In the genomic region with DNA sequence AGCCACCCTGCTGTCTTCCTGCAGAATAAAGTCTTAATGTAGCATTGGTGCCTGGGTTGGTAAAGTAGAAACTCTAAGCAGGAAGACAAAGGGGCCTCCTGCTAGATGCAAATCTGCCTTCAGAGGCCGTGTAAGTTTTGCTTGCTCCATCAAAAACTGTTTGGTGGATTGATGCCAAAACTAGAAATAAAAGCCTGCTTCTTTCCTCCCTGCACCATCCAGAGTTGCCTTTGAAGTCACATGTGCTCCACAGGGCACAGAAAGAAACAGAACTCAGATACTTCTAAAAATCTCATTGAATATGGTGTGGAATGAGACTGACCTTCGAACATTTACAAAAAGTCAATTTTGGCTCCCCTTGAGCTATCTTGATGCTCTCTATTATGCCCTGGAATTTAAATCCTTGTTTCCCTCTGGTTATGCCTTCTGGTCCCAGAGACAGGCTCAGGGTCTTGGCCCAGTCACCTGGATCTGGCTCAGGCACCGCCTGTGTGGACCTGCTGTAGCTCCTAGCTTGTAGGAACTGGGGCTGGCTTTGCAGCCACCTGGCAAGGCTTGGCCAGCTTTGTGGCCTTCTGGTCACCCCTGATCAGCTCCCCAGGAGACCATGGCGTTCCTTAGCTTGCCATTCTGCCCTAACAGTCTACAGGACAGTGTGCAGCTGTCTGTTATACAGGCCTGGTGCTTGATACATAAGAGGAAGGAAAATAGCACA, we compare ENCODE assay signal across 13 mouse cellular contexts. TPM values are rescaled to one million over a fixed set of nuclear protein-coding genes. Genes with fewer than 3 reads are reported as not detected.
DNase-seq lines count a peak whose midpoint lies in the region; ATAC-seq and TF ChIP-seq lines count a peak whose summit lies in the region.
"Had no signal": no experiment of that assay in that cellular context is flagged by ENCODE, and none has a peak within 500 bp of the region (broad histone marks: within the 10 kb centered on the region; RNA-seq: fewer than 3 reads in every experiment).

No protein-coding gene starts in this region.

- H3K9ac ChIP-seq in hindbrain, embryonic 13.5 days: no peak overlapping the region
- H3K9ac ChIP-seq in hindbrain, embryonic 12.5 days: no peak overlapping the region
- no peak overlapping the region for H3K9ac ChIP-seq in neural tube, embryonic 13.5 days
- no peak overlapping the region for H3K9ac ChIP-seq in neural tube, embryonic 15.5 days (replicated peaks)
- H3K9ac ChIP-seq in embryonic facial prominence, embryonic 14.5 days (ENCODE audit: low read depth, low read length): no peak overlapping the region
- no peak overlapping the region for H3K9ac ChIP-seq in liver, postnatal 0 days (replicated peaks)
- H3K9ac ChIP-seq: intestine, embryonic 15.5 days had no signal

- WGBS in hindbrain, embryonic 13.5 days: 71% methylated on average over 4 of the region's 4 CpGs
- 60% methylated on average over 4 of the region's 4 CpGs for WGBS in hindbrain, embryonic 12.5 days
- WGBS in neural tube, embryonic 13.5 days: 61% methylated on average over 4 of the region's 4 CpGs
- WGBS in neural tube, embryonic 15.5 days: 75% methylated on average over 4 of the region's 4 CpGs
- 55% methylated on average over 4 of the region's 4 CpGs for WGBS in embryonic facial prominence, embryonic 14.5 days
- WGBS in liver, postnatal 0 days (ENCODE audit: insufficient replicate concordance): 66% methylated on average over 4 of the region's 4 CpGs

- no peak overlapping the region for H3K4me3 ChIP-seq in hindbrain, embryonic 13.5 days
- H3K4me3 ChIP-seq in hindbrain, embryonic 12.5 days: no peak overlapping the region
- H3K4me3 ChIP-seq in neural tube, embryonic 13.5 days: no peak overlapping the region
- H3K4me3 ChIP-seq in neural tube, embryonic 15.5 days (replicated peaks): no peak overlapping the region
- no peak overlapping the region for H3K4me3 ChIP-seq in embryonic facial prominence, embryonic 14.5 days (ENCODE audit: low read depth, low read length)
- no peak overlapping the region for H3K4me3 ChIP-seq in liver, postnatal 0 days (ENCODE audit: low read depth, low read length)
- H3K4me3 ChIP-seq: intestine, embryonic 15.5 days had no signal

- peak; percentile 66 for DNase-seq in embryonic facial prominence, embryonic 14.5 days (ENCODE audit: low spot score)
- DNase-seq in liver, postnatal 0 days: no peak
- no peak for DNase-seq in adrenal gland, postnatal 36 days
- DNase-seq: embryo, embryonic 11 days; right cerebral cortex, adult 18-20 months; thymus, postnatal 36 days had no signal

- H3K4me1 ChIP-seq in hindbrain, embryonic 13.5 days (replicated peaks): 0 out of 2 replicates have a peak, but pooled peaks cover 3% of the 10 kb centered on the region
- H3K4me1 ChIP-seq in hindbrain, embryonic 12.5 days: no peaks in the 10 kb centered on the region
- H3K4me1 ChIP-seq in neural tube, embryonic 13.5 days (replicated peaks): peaks cover 9% of the 10 kb centered on the region
- peaks cover 8% of the 10 kb centered on the region for H3K4me1 ChIP-seq in neural tube, embryonic 15.5 days
- peaks cover 5% of the 10 kb centered on the region; the same call in 1 of the 2 replicates for H3K4me1 ChIP-seq in embryonic facial prominence, embryonic 14.5 days (ENCODE audit: control insufficient read depth, insufficient read depth, low read length)
- no peaks in the 10 kb centered on the region for H3K4me1 ChIP-seq in liver, postnatal 0 days (ENCODE audit: insufficient read depth)
- H3K4me1 ChIP-seq: intestine, embryonic 15.5 days had no signal

- H3K36me3 ChIP-seq in hindbrain, embryonic 13.5 days: no peaks in the 10 kb centered on the region
- no peaks in the 10 kb centered on the region for H3K36me3 ChIP-seq in hindbrain, embryonic 12.5 days
- no peaks in the 10 kb centered on the region for H3K36me3 ChIP-seq in neural tube, embryonic 13.5 days
- H3K36me3 ChIP-seq in neural tube, embryonic 15.5 days: no peaks in the 10 kb centered on the region
- no peaks in the 10 kb centered on the region for H3K36me3 ChIP-seq in embryonic facial prominence, embryonic 14.5 days (ENCODE audit: control insufficient read depth, insufficient read depth, low read length)
- H3K36me3 ChIP-seq in liver, postnatal 0 days (replicated peaks; ENCODE audit: insufficient read depth, low read length): no peaks in the 10 kb centered on the region
- H3K36me3 ChIP-seq: intestine, embryonic 15.5 days had no signal

- no peak overlapping the region for H3K4me2 ChIP-seq in hindbrain, embryonic 13.5 days
- no peak overlapping the region for H3K4me2 ChIP-seq in hindbrain, embryonic 12.5 days (replicated peaks)
- no peak overlapping the region for H3K4me2 ChIP-seq in neural tube, embryonic 13.5 days
- H3K4me2 ChIP-seq in neural tube, embryonic 15.5 days: no peak overlapping the region
- no peak overlapping the region for H3K4me2 ChIP-seq in embryonic facial prominence, embryonic 14.5 days (ENCODE audit: low read depth, low read length)
- H3K4me2 ChIP-seq in liver, postnatal 0 days (ENCODE audit: low read depth, low read length): no peak overlapping the region
- H3K4me2 ChIP-seq: intestine, embryonic 15.5 days had no signal

- no peaks in the 10 kb centered on the region for H3K27me3 ChIP-seq in hindbrain, embryonic 13.5 days
- no peaks in the 10 kb centered on the region for H3K27me3 ChIP-seq in hindbrain, embryonic 12.5 days
- H3K27me3 ChIP-seq in neural tube, embryonic 13.5 days: no peaks in the 10 kb centered on the region
- H3K27me3 ChIP-seq in neural tube, embryonic 15.5 days (replicated peaks): no peaks in the 10 kb centered on the region
- H3K27me3 ChIP-seq in embryonic facial prominence, embryonic 14.5 days (replicated peaks; ENCODE audit: control insufficient read depth, insufficient read depth, low read length): no peaks in the 10 kb centered on the region
- H3K27me3 ChIP-seq in liver, postnatal 0 days (ENCODE audit: insufficient read depth, low read length): no peaks in the 10 kb centered on the region
- H3K27me3 ChIP-seq: intestine, embryonic 15.5 days; Patski had no signal

- H3K9me3 ChIP-seq in hindbrain, embryonic 13.5 days: no peaks in the 10 kb centered on the region
- H3K9me3 ChIP-seq in hindbrain, embryonic 12.5 days (replicated peaks): no peaks in the 10 kb centered on the region
- H3K9me3 ChIP-seq in neural tube, embryonic 13.5 days: no peaks in the 10 kb centered on the region
- no peaks in the 10 kb centered on the region for H3K9me3 ChIP-seq in neural tube, embryonic 15.5 days (replicated peaks)
- H3K9me3 ChIP-seq in embryonic facial prominence, embryonic 14.5 days (ENCODE audit: control insufficient read depth, low read length): no peaks in the 10 kb centered on the region
- no peaks in the 10 kb centered on the region for H3K9me3 ChIP-seq in liver, postnatal 0 days (ENCODE audit: low read length)
- H3K9me3 ChIP-seq: intestine, embryonic 15.5 days had no signal

- TF ChIP-seq EP300 in liver, postnatal 0 days (IDR thresholded peaks at IDR 0.05; ENCODE audit: low read depth): no peak

- ATAC-seq in hindbrain, embryonic 13.5 days (ENCODE audit: low FRiP score): 0 out of 2 replicates have a peak, but pooled peaks have one; percentile 43
- ATAC-seq in hindbrain, embryonic 12.5 days (ENCODE audit: low FRiP score): no peak
- no peak for ATAC-seq in neural tube, embryonic 13.5 days (ENCODE audit: low read depth)
- ATAC-seq in neural tube, embryonic 15.5 days (ENCODE audit: low FRiP score): no peak
- ATAC-seq in embryonic facial prominence, embryonic 14.5 days (ENCODE audit: low read depth): no peak
- ATAC-seq in liver, postnatal 0 days: no peak
- no peak for ATAC-seq in megakaryocyte, adult 5-6 weeks (ENCODE audit: poor library complexity, severe bottlenecking)
- ATAC-seq: intestine, embryonic 15.5 days; Patski had no signal

- TF ChIP-seq CTCF in liver, postnatal 0 days (IDR thresholded peaks at IDR 0.05; ENCODE audit: low read depth): no peak

- peak overlapping the region; percentile 50 for H3K27ac ChIP-seq in hindbrain, embryonic 13.5 days
- no peak overlapping the region for H3K27ac ChIP-seq in hindbrain, embryonic 12.5 days
- H3K27ac ChIP-seq in neural tube, embryonic 13.5 days (replicated peaks): 0 out of 2 replicates have a peak overlapping the region, but pooled peaks have one; percentile 28
- H3K27ac ChIP-seq in neural tube, embryonic 15.5 days (replicated peaks): no peak overlapping the region; the same call in 1 of the 2 replicates
- peak overlapping the region; percentile 30 for H3K27ac ChIP-seq in embryonic facial prominence, embryonic 14.5 days (replicated peaks; ENCODE audit: low read depth, low read length)
- no peak overlapping the region for H3K27ac ChIP-seq in liver, postnatal 0 days (ENCODE audit: low read depth)
- H3K27ac ChIP-seq: intestine, embryonic 15.5 days had no signal

RNA-seq across cellular contexts. Expression of a gene that starts 47.8 kb away (rescaled TPM):
- 8.9 TPM in 2 replicates for polyA plus RNA-seq in hindbrain, embryonic 13.5 days (2015; fragmentation: Nextera tagmentation; extraction: Ambion mirVana)
- 9.7 and 11.2 TPM in 2 replicates for polyA plus RNA-seq in hindbrain, embryonic 12.5 days (2016; fragmentation: Nextera tagmentation; extraction: Ambion mirVana)
- polyA plus RNA-seq in neural tube, embryonic 13.5 days (2015; fragmentation: Nextera tagmentation; extraction: Ambion mirVana): 9.2 and 10.9 TPM in 2 replicates
- polyA plus RNA-seq in neural tube, embryonic 15.5 days (2015; fragmentation: Nextera tagmentation; extraction: Ambion mirVana): 13.7 and 14.3 TPM in 2 replicates
- polyA plus RNA-seq in embryonic facial prominence, embryonic 14.5 days (2014; fragmentation: Nextera tagmentation; extraction: Ambion mirVana): 9.4 and 12.2 TPM in 2 replicates
- polyA plus RNA-seq in liver, postnatal 0 days (2015; fragmentation: Nextera tagmentation; extraction: Ambion mirVana): 0.15 and 0.45 TPM in 2 replicates
- 1 to 10 TPM; 8.2 to 8.5 TPM for total RNA-seq in adrenal gland, postnatal 36 days (2021)
- 0.13 and 0.25 TPM in 2 replicates for total RNA-seq in megakaryocyte, adult 5-6 weeks (2015)
- 0.08 and 0.18 TPM in 2 replicates for total RNA-seq in megakaryocyte, adult 5-6 weeks (2017)

Comparison
In these comparisons a context has a peak if more than half of its experiments do, and no peak if none do; other contexts are left out.
1. H3K27ac ChIP-seq: peak in hindbrain, embryonic 13.5 days (single experiment), neural tube, embryonic 13.5 days (single experiment) and embryonic facial prominence, embryonic 14.5 days (single experiment); none in hindbrain, embryonic 12.5 days (single experiment), neural tube, embryonic 15.5 days (single experiment) and liver, postnatal 0 days (single experiment).